Mouse (Mus musculus): ENCODE measurements around the gene Gm21783. TPM values are rescaled to one million over a fixed set of nuclear protein-coding genes. Genes with fewer than 3 reads are reported as not detected.
"Not testable (repeated sequence)": the region's sequence is repeated elsewhere in the genome, so short reads cannot be mapped to it uniquely, and the experiment has no call there.

Gene Gm21783
- not detected for total RNA-seq (2021)
- polyA plus RNA-seq (2012; rRNA removed) = not detected in 2 replicates
- long read RNA-seq = 0 reads

GRCm38 (mm10) chrY:44981163-44981562, at the start of gene Gm21783:
TSS of gene Gm21783 (minus strand) at chrY:44981263.
- not testable (repeated sequence) for DNase-seq
